Mouse (Mus musculus): Measurements from ENCODE around the gene Slc22a18.

Slc22a18 gene

GRCm38 (mm10) chr7:143473347-143474101 lies at the start of gene Slc22a18:
Gene Slc22a18, plus strand, starts transcription at chr7:143473736.
- DNase-seq (ENCODE audit: extremely low read depth, insufficient read length, low spot score): no peak

- no peak for DNase-seq (ENCODE audit: extremely low read depth, insufficient read length, low spot score)
Observed at GRCm38 (mm10) chr7:143428142-143428813, 45.3 kb upstream of the Slc22a18 start.

GRCm38 (mm10) chr7:143428814-143429499 lies 44.6 kb upstream of the Slc22a18 start:
- no peak for DNase-seq (ENCODE audit: extremely low read depth, insufficient read length, low spot score)

GRCm38 (mm10) chr7:143432631-143433030 lies 40.9 kb upstream of the Slc22a18 start:
- DNase-seq (ENCODE audit: extremely low read depth, insufficient read length, low spot score): no peak

GRCm38 (mm10) chr7:143433331-143433730 lies 40.2 kb upstream of the Slc22a18 start:
- DNase-seq (ENCODE audit: extremely low read depth, insufficient read length, low spot score): peak; percentile 35

- no peak for DNase-seq (ENCODE audit: extremely low read depth, insufficient read length, low spot score)
Observed at GRCm38 (mm10) chr7:143437231-143437893, 36.2 kb upstream of the Slc22a18 start.

- no peak for DNase-seq (ENCODE audit: extremely low read depth, insufficient read length, low spot score)
Observed at GRCm38 (mm10) chr7:143437894-143438581, 35.5 kb upstream of the Slc22a18 start.

GRCm38 (mm10) chr7:143438965-143439364 lies 34.6 kb upstream of the Slc22a18 start:
- DNase-seq (ENCODE audit: extremely low read depth, insufficient read length, low spot score): no peak

GRCm38 (mm10) chr7:143444580-143444954 lies 29.0 kb upstream of the Slc22a18 start:
- no peak for DNase-seq (ENCODE audit: extremely low read depth, insufficient read length, low spot score)

GRCm38 (mm10) chr7:143444955-143445648 lies 28.4 kb upstream of the Slc22a18 start:
- no peak for DNase-seq (ENCODE audit: extremely low read depth, insufficient read length, low spot score)

GRCm38 (mm10) chr7:143445651-143446460 lies 27.7 kb upstream of the Slc22a18 start:
- no peak for DNase-seq (ENCODE audit: extremely low read depth, insufficient read length, low spot score)

- DNase-seq (ENCODE audit: extremely low read depth, insufficient read length, low spot score): no peak
Observed at GRCm38 (mm10) chr7:143447130-143447529, 26.4 kb upstream of the Slc22a18 start.

GRCm38 (mm10) chr7:143458963-143459331 lies 14.6 kb upstream of the Slc22a18 start:
- no peak for DNase-seq (ENCODE audit: extremely low read depth, insufficient read length, low spot score)

GRCm38 (mm10) chr7:143459332-143460211 lies 14.0 kb upstream of the Slc22a18 start:
- no peak for DNase-seq (ENCODE audit: extremely low read depth, insufficient read length, low spot score)

GRCm38 (mm10) chr7:143460217-143460834 lies 13.2 kb upstream of the Slc22a18 start:
- no peak for DNase-seq (ENCODE audit: extremely low read depth, insufficient read length, low spot score)

- DNase-seq (ENCODE audit: extremely low read depth, insufficient read length, low spot score): no peak
Observed at GRCm38 (mm10) chr7:143460874-143461273, 12.7 kb upstream of the Slc22a18 start, which contains the start of gene Cdkn1c. Gene Cdkn1c, minus strand, starts transcription at chr7:143461050.

GRCm38 (mm10) chr7:143461294-143461870 lies 12.2 kb upstream of the Slc22a18 start:
- DNase-seq (ENCODE audit: extremely low read depth, insufficient read length, low spot score): no peak
